Mouse (Mus musculus): ENCODE results near the gene 4933417A18Rik. TPM values are rescaled to one million over a fixed set of nuclear protein-coding genes. Genes with fewer than 3 reads are reported as not detected.

The 4933417A18Rik gene
- polyA plus RNA-seq, 1 experiment from 2014 or later = not detected

- ATAC-seq (replicated peaks; ENCODE audit: low FRiP score) = no peak
- no peak overlapping the region for H3K9ac ChIP-seq (ENCODE audit: low read depth, low read length)
These were observed 67.5 kb downstream of the 4933417A18Rik start for GRCm38 (mm10) chr13:34991581-34992273.

GRCm38 (mm10) chr13:34993085-34993484 lies 68.9 kb downstream of the 4933417A18Rik start:
- H3K36me3 ChIP-seq (ENCODE audit: control insufficient read depth, insufficient read depth, low read length) = peaks cover 11% of the 10 kb centered on the region
- no peaks in the 10 kb centered on the region for H3K27me3 ChIP-seq (replicated peaks; ENCODE audit: control insufficient read depth, insufficient read depth, low read length)
- peak overlapping the region; percentile 62 for H3K4me3 ChIP-seq (ENCODE audit: low read depth, low read length)
- peak overlapping the region; percentile 84; the same call in 1 of the 2 replicates for H3K9ac ChIP-seq (ENCODE audit: low read depth, low read length)
- WGBS = 77% methylated on average over 4 of the region's 4 CpGs
- no peaks in the 10 kb centered on the region for H3K9me3 ChIP-seq (ENCODE audit: control insufficient read depth, low read length)
- ATAC-seq (replicated peaks; ENCODE audit: low FRiP score) (no peak), DNase-seq (ENCODE audit: low spot score) (no peak)
- peak overlapping the region; percentile 77 for H3K4me2 ChIP-seq
- H3K4me1 ChIP-seq (replicated peaks; ENCODE audit: control insufficient read depth, insufficient read depth, low read length) = peaks cover 18% of the 10 kb centered on the region
- H3K27ac ChIP-seq (ENCODE audit: low read depth, low read length) = peak overlapping the region; percentile 19; the same call in 1 of the 2 replicates

More at GRCm38 (mm10) chr13:34991581-34992273, 67.5 kb downstream of the 4933417A18Rik start:
- Histone ChIP-seq H3K36me3 (ENCODE audit: control insufficient read depth, insufficient read depth, low read length) (peaks cover 15% of the 10 kb centered on the region), H3K4me1 (replicated peaks; ENCODE audit: control insufficient read depth, insufficient read depth, low read length) (peaks cover 18% of the 10 kb centered on the region), H3K9me3 (ENCODE audit: control insufficient read depth, low read length) (no peaks in the 10 kb centered on the region), H3K4me3 (ENCODE audit: low read depth, low read length) (no peak overlapping the region), H3K27me3 (replicated peaks; ENCODE audit: control insufficient read depth, insufficient read depth, low read length) (no peaks in the 10 kb centered on the region), H3K27ac (ENCODE audit: low read depth, low read length) (no peak overlapping the region), H3K4me2 (peak overlapping the region; percentile 31)
- DNase-seq (ENCODE audit: low spot score) = no peak
- WGBS = 57% methylated on average over 4 of the region's 4 CpGs

- under 1% methylated on average over 22 of the region's 22 CpGs for WGBS
- Histone ChIP-seq H3K4me3 (ENCODE audit: low read depth, low read length) (peak overlapping the region; percentile 62), H3K27ac (ENCODE audit: low read depth, low read length) (peak overlapping the region; percentile 79), H3K9ac (ENCODE audit: low read depth, low read length) (peak overlapping the region; percentile 84), H3K27me3 (replicated peaks; ENCODE audit: control insufficient read depth, insufficient read depth, low read length) (no peaks in the 10 kb centered on the region), H3K9me3 (ENCODE audit: control insufficient read depth, low read length) (no peaks in the 10 kb centered on the region), H3K36me3 (ENCODE audit: control insufficient read depth, insufficient read depth, low read length) (peaks cover 8% of the 10 kb centered on the region), H3K4me1 (replicated peaks; ENCODE audit: control insufficient read depth, insufficient read depth, low read length) (peaks cover 18% of the 10 kb centered on the region), H3K4me2 (peak overlapping the region; percentile 77)
- DNase-seq (ENCODE audit: low spot score) = no peak
- peak; percentile 61 for ATAC-seq (replicated peaks; ENCODE audit: low FRiP score)
These were observed 69.4 kb downstream of the 4933417A18Rik start for GRCm38 (mm10) chr13:34993595-34993982.

- ATAC-seq (replicated peaks; ENCODE audit: low FRiP score) (peak; percentile 98), DNase-seq (ENCODE audit: low spot score) (peak; percentile 97)
- Histone ChIP-seq H3K9ac (ENCODE audit: low read depth, low read length) (peak overlapping the region; percentile 84), H3K36me3 (ENCODE audit: control insufficient read depth, insufficient read depth, low read length) (peaks cover 7% of the 10 kb centered on the region; the same call in 1 of the 2 replicates), H3K4me2 (peak overlapping the region; percentile 77), H3K9me3 (ENCODE audit: control insufficient read depth, low read length) (no peaks in the 10 kb centered on the region), H3K27me3 (replicated peaks; ENCODE audit: control insufficient read depth, insufficient read depth, low read length) (no peaks in the 10 kb centered on the region), H3K27ac (ENCODE audit: low read depth, low read length) (peak overlapping the region; percentile 79), H3K4me1 (replicated peaks; ENCODE audit: control insufficient read depth, insufficient read depth, low read length) (peaks cover 18% of the 10 kb centered on the region), H3K4me3 (ENCODE audit: low read depth, low read length) (peak overlapping the region; percentile 62)
- under 1% methylated on average over 33 of the region's 33 CpGs for WGBS
These were observed 70.0 kb downstream of the 4933417A18Rik start for GRCm38 (mm10) chr13:34993983-34994811.

- Histone ChIP-seq H3K27me3 (replicated peaks; ENCODE audit: control insufficient read depth, insufficient read depth, low read length) (no peaks in the 10 kb centered on the region), H3K9ac (ENCODE audit: low read depth, low read length) (no peak overlapping the region), H3K4me2 (no peak overlapping the region), H3K4me3 (ENCODE audit: low read depth, low read length) (no peak overlapping the region), H3K27ac (ENCODE audit: low read depth, low read length) (no peak overlapping the region), H3K9me3 (ENCODE audit: control insufficient read depth, low read length) (no peaks in the 10 kb centered on the region), H3K36me3 (ENCODE audit: control insufficient read depth, insufficient read depth, low read length) (no peaks in the 10 kb centered on the region; the same call in 1 of the 2 replicates), H3K4me1 (replicated peaks; ENCODE audit: control insufficient read depth, insufficient read depth, low read length) (peaks cover 18% of the 10 kb centered on the region)
- ATAC-seq (replicated peaks; ENCODE audit: low FRiP score) (no peak), DNase-seq (ENCODE audit: low spot score) (no peak)
- WGBS = 75% methylated on average over 2 of the region's 2 CpGs
These were observed 71.7 kb downstream of the 4933417A18Rik start for GRCm38 (mm10) chr13:34995925-34996324.

Other genes with a start within 250 kb of the 4933417A18Rik start
- gene Fam50b, start 189.6 kb upstream of the 4933417A18Rik start, polyA plus RNA-seq (2014; fragmentation: Nextera tagmentation; extraction: Ambion mirVana) = not detected in 2 replicates
- gene Prpf4b, start 49.1 kb upstream of the 4933417A18Rik start, polyA plus RNA-seq (2014; fragmentation: Nextera tagmentation; extraction: Ambion mirVana) = 97.7 and 99.3 TPM in 2 replicates
- gene Fam217a, start 99 bp upstream of the 4933417A18Rik start, polyA plus RNA-seq (2014; fragmentation: Nextera tagmentation; extraction: Ambion mirVana) = 0.79 and 1.1 TPM in 2 replicates
- gene Eci3, start 39.4 kb downstream of the 4933417A18Rik start, polyA plus RNA-seq (2014; fragmentation: Nextera tagmentation; extraction: Ambion mirVana) = 0.32 and 0.37 TPM in 2 replicates
- gene Eci2, start 102.7 kb downstream of the 4933417A18Rik start, polyA plus RNA-seq (2014; fragmentation: Nextera tagmentation; extraction: Ambion mirVana) = 85.9 and 93.9 TPM in 2 replicates